Mouse (Mus musculus) liver, embryonic 14.5 days (tissue): ENCODE results near the gene Npcd.

Experiments
- CTCF ChIP-seq: IDR thresholded peaks from 2 replicates; pipeline ENCODE4 v1.5.1; 2016; ENCODE audit warnings: antibody characterized with exemption, low read depth, control low read depth
- EP300 ChIP-seq: IDR thresholded peaks from 2 replicates; pipeline ENCODE4 v1.6.1; 2016; ENCODE audit warnings: antibody characterized with exemption, low read depth

GRCm38 (mm10) chr15:79800701-79801100 lies 33.3 kb downstream of the Npcd start:
- no peak for TF ChIP-seq CTCF
- TF ChIP-seq EP300: no peak
